Mouse (Mus musculus): ENCODE data around the gene Sympk.

GRCm38 (mm10) chr7:19097217-19097616, 73.0 kb downstream of the Sympk start:
- TF ChIP-seq CTCF (IDR thresholded peaks at IDR 0.05; ENCODE audit: low read depth) (0 out of 2 replicates have a peak, but pooled peaks have one; percentile 7), EP300 (optimal IDR thresholded peaks at IDR 0.05) (no peak)

All from stomach, postnatal 0 days (tissue).